8 mouse cellular contexts compared by ENCODE assay signal in genomic region chr16:17911052-17911595, GRCm38 (mm10). TPM values are rescaled to one million over a fixed set of nuclear protein-coding genes. Genes with fewer than 3 reads are reported as not detected.
DNase-seq lines count a peak whose midpoint lies in the region; ATAC-seq lines count a peak whose summit lies in the region.

TSS of gene Ess2 (minus strand) at chr16:17911348.

- H3K36me3 ChIP-seq in hindbrain, embryonic 11.5 days (ENCODE audit: control insufficient read depth, insufficient read depth, low read length), result peaks cover 14% of the 10 kb centered on the region

- H3K4me2 ChIP-seq in hindbrain, embryonic 11.5 days (replicated peaks; ENCODE audit: low read depth, low read length), result peak within 1 kb of the TSS; percentile 84

- H3K27ac ChIP-seq in hindbrain, embryonic 11.5 days (ENCODE audit: low read depth, low read length), result peak within 1 kb of the TSS; percentile 54; the same call in 1 of the 2 replicates

- H3K9ac ChIP-seq in hindbrain, embryonic 11.5 days (ENCODE audit: low read depth, low read length), result peak within 1 kb of the TSS; percentile 86

- peak; percentile 95 for ATAC-seq in hindbrain, embryonic 11.5 days (ENCODE audit: low FRiP score)

- peak within 1 kb of the TSS; percentile 72 for H3K4me3 ChIP-seq in hindbrain, embryonic 11.5 days (ENCODE audit: low read depth, low read length)

- H3K9me3 ChIP-seq in hindbrain, embryonic 11.5 days (ENCODE audit: control insufficient read depth, low read length), result no peaks in the 10 kb centered on the region

- peaks cover 43% of the 10 kb centered on the region for H3K27me3 ChIP-seq in hindbrain, embryonic 11.5 days (ENCODE audit: control insufficient read depth, insufficient read depth, low read length)

- WGBS in hindbrain, embryonic 11.5 days, result under 1% methylated on average over 35 of the region's 35 CpGs

- H3K4me1 ChIP-seq in hindbrain, embryonic 11.5 days (replicated peaks; ENCODE audit: control insufficient read depth, insufficient read depth, low read length), result peaks cover 6% of the 10 kb centered on the region; the same call in 1 of the 2 replicates

- peak; percentile 90 for DNase-seq in Muller cell, postnatal 12 days (ENCODE audit: inconsistent ontology term)
- peak; percentile 95 for DNase-seq in cerebellum, adult 9-11 months
- DNase-seq in frontal cortex, adult 2 months (ENCODE audit: extremely low spot score in 1 of 2, low spot score in 1 of 2), result peak; percentile 93 to 97
- peak; percentile 95 for DNase-seq in hindbrain, embryonic 11.5 days (ENCODE audit: low spot score)
- peak; percentile 88 to 89 for DNase-seq in layer of hippocampus, postnatal 10 days (ENCODE audit: low spot score in 2 of 2)
- DNase-seq in lung, postnatal 10 days, result peak; percentile 95
- DNase-seq in ovary, postnatal 36 days (ENCODE audit: low spot score), result peak; percentile 86
- peak; percentile 90 for DNase-seq in thymus, postnatal 25 days

RNA-seq across cellular contexts. Expression of gene Ess2, which starts in this region (rescaled TPM):
- 36.4 and 47.2 TPM in 2 replicates for polyA plus RNA-seq in frontal cortex, adult 2 months (2012; rRNA removed)
- 38.3 and 40.5 TPM in 2 replicates for polyA plus RNA-seq in hindbrain, embryonic 11.5 days (2014; fragmentation: Nextera tagmentation; extraction: Ambion mirVana)
- total RNA-seq in layer of hippocampus, postnatal 10 days (2021), result 10 to 100 TPM; 31.7 to 33.5 TPM

Comparison
In these comparisons a context has a peak if more than half of its experiments do, and no peak if none do; other contexts are left out.
1. Peak in every context shown above with its lines: DNase-seq, ATAC-seq, H3K4me3 ChIP-seq and H3K27ac ChIP-seq.